Mouse (Mus musculus) mesoderm, embryonic 11.5 days (tissue): ENCODE results near the gene Iqca.

ENCODE experiments used
- DNase-seq: peaks from one replicate; pipeline ENCODE4 v3.0.0-alpha.2; 2012; ENCODE audit warnings: low read depth, low spot score

Gene Iqca

GRCm38 (mm10) chr1:90060054-90060453 lies 93.1 kb downstream of the Iqca start:
- DNase-seq: no peak

- DNase-seq: no peak
Observed at GRCm38 (mm10) chr1:90054991-90055390, 98.2 kb downstream of the Iqca start.

GRCm38 (mm10) chr1:90051347-90051746 lies 101.9 kb downstream of the Iqca start:
- peak; percentile 82 for DNase-seq

- DNase-seq: peak; percentile 46
Observed at GRCm38 (mm10) chr1:90050046-90050739, 103.0 kb downstream of the Iqca start.

GRCm38 (mm10) chr1:90028305-90028704 lies 124.9 kb downstream of the Iqca start:
- DNase-seq: no peak

- DNase-seq: peak; percentile 49
Observed at GRCm38 (mm10) chr1:90026945-90027344, 126.3 kb downstream of the Iqca start.

- DNase-seq: no peak
Observed at GRCm38 (mm10) chr1:90020336-90020735, 132.9 kb downstream of the Iqca start.

- no peak for DNase-seq
Observed at GRCm38 (mm10) chr1:90018071-90018470, 135.1 kb downstream of the Iqca start.

GRCm38 (mm10) chr1:90014446-90014845 lies 138.8 kb downstream of the Iqca start, which contains the start of gene Asb18:
Gene Asb18, minus strand, starts transcription at chr1:90014666.
- DNase-seq: no peak

GRCm38 (mm10) chr1:90013273-90013672 lies 139.9 kb downstream of the Iqca start:
- DNase-seq: no peak

GRCm38 (mm10) chr1:90012850-90013249 lies 140.4 kb downstream of the Iqca start:
- no peak for DNase-seq

GRCm38 (mm10) chr1:90012168-90012567 lies 141.0 kb downstream of the Iqca start:
- DNase-seq: no peak

- DNase-seq: no peak
Observed at GRCm38 (mm10) chr1:90010077-90010476, 143.1 kb downstream of the Iqca start.

GRCm38 (mm10) chr1:90009188-90009587 lies 144.0 kb downstream of the Iqca start:
- DNase-seq: no peak

GRCm38 (mm10) chr1:90006666-90007065 lies 146.5 kb downstream of the Iqca start:
- DNase-seq: no peak

GRCm38 (mm10) chr1:90000981-90001380 lies 152.2 kb downstream of the Iqca start:
- DNase-seq: no peak

GRCm38 (mm10) chr1:89999858-90000257 lies 153.3 kb downstream of the Iqca start:
- DNase-seq: no peak

GRCm38 (mm10) chr1:89998696-89999095 lies 154.5 kb downstream of the Iqca start:
- no peak for DNase-seq

GRCm38 (mm10) chr1:89998076-89998475 lies 155.1 kb downstream of the Iqca start:
- peak; percentile 53 for DNase-seq

- DNase-seq: no peak
Observed at GRCm38 (mm10) chr1:89992256-89992655, 160.9 kb downstream of the Iqca start.
